Mouse (Mus musculus) spleen, embryonic (tissue): ENCODE results near the gene Robo2.

Source experiments
- CTCF ChIA-PET: fragments of 350-600 bp; sonication (Branson Sonifier 250); formaldehyde crosslinking; loops from one replicate; lab custom pipeline; 2022; lab: Charles Lee

Robo2 gene

GRCm38 (mm10) chr16:74338969-74339630 is 72.5 kb downstream of the Robo2 start:
- CTCF ChIA-PET: no interaction called here

GRCm38 (mm10) chr16:74321666-74322371 is 89.8 kb downstream of the Robo2 start:
- CTCF ChIA-PET: no interaction called here

GRCm38 (mm10) chr16:74316150-74316549 is 95.5 kb downstream of the Robo2 start:
- CTCF ChIA-PET: no interaction called here

- CTCF ChIA-PET: no interaction called here
Observed at GRCm38 (mm10) chr16:74313222-74313621, 98.4 kb downstream of the Robo2 start.

- CTCF ChIA-PET: no interaction called here
Observed at GRCm38 (mm10) chr16:74307543-74307887, 104.1 kb downstream of the Robo2 start.

GRCm38 (mm10) chr16:74306876-74307542 is 104.6 kb downstream of the Robo2 start:
- CTCF ChIA-PET: no interaction called here

- CTCF ChIA-PET: no interaction called here
Observed at GRCm38 (mm10) chr16:74287878-74288277, 123.7 kb downstream of the Robo2 start.

GRCm38 (mm10) chr16:74282549-74282948 is 129.1 kb downstream of the Robo2 start:
- CTCF ChIA-PET: no interaction called here

- CTCF ChIA-PET: no interaction called here
Observed at GRCm38 (mm10) chr16:74276855-74277573, 134.6 kb downstream of the Robo2 start.

GRCm38 (mm10) chr16:74274596-74274995 is 137.0 kb downstream of the Robo2 start:
- CTCF ChIA-PET: no interaction called here

- CTCF ChIA-PET: no interaction called here
Observed at GRCm38 (mm10) chr16:74272993-74273392, 138.6 kb downstream of the Robo2 start.

- CTCF ChIA-PET: no interaction called here
Observed at GRCm38 (mm10) chr16:74258241-74258640, 153.4 kb downstream of the Robo2 start.

- CTCF ChIA-PET: no interaction called here
Observed at GRCm38 (mm10) chr16:74244452-74244851, 167.2 kb downstream of the Robo2 start.

GRCm38 (mm10) chr16:74241534-74241933 is 170.1 kb downstream of the Robo2 start:
- CTCF ChIA-PET: no interaction called here

GRCm38 (mm10) chr16:74237411-74237930 is 174.2 kb downstream of the Robo2 start:
- CTCF ChIA-PET: no interaction called here

GRCm38 (mm10) chr16:74234393-74235059 is 177.1 kb downstream of the Robo2 start:
- CTCF ChIA-PET: no interaction called here

- CTCF ChIA-PET: no interaction called here
Observed at GRCm38 (mm10) chr16:74233596-74233995, 178.0 kb downstream of the Robo2 start.

GRCm38 (mm10) chr16:74227285-74227684 is 184.3 kb downstream of the Robo2 start:
- CTCF ChIA-PET: no interaction called here

- CTCF ChIA-PET: no interaction called here
Observed at GRCm38 (mm10) chr16:74225423-74226272, 186.0 kb downstream of the Robo2 start.

GRCm38 (mm10) chr16:74222501-74222900 is 189.1 kb downstream of the Robo2 start:
- CTCF ChIA-PET: no interaction called here
